Mouse (Mus musculus): ENCODE measurements at regions not wholly inside any gene's neighbourhood (a gene's known extent, or its start where the extent isn't known, plus 50 kb on each side); places are given as distances from the start of the nearest gene placed in this dataset.
A peak's percentile ranks its signal among the peaks of the same experiment; 100 is the strongest.

GRCm38 (mm10) chr2:54033277-54033676, 52.1 kb downstream of the Rprm start:
- DNase-seq (ENCODE audit: low read depth, low spot score) = peak; percentile 30

- no peak for DNase-seq (ENCODE audit: low read depth, low spot score)
Observed at GRCm38 (mm10) chr2:54028851-54029250, 56.5 kb downstream of the Rprm start.

GRCm38 (mm10) chr2:54022708-54023107, 62.6 kb downstream of the Rprm start:
- DNase-seq (ENCODE audit: low read depth, low spot score) = no peak

GRCm38 (mm10) chr2:53990157-53990556, 95.2 kb downstream of the Rprm start:
- no peak for DNase-seq (ENCODE audit: low read depth, low spot score)

GRCm38 (mm10) chr2:53975707-53976106, 109.6 kb downstream of the Rprm start:
- no peak for DNase-seq (ENCODE audit: low read depth, low spot score)

GRCm38 (mm10) chr2:53960499-53960898, 124.9 kb downstream of the Rprm start:
- no peak for DNase-seq (ENCODE audit: low read depth, low spot score)

- no peak for DNase-seq (ENCODE audit: low read depth, low spot score)
Observed at GRCm38 (mm10) chr2:53948237-53948636, 137.1 kb downstream of the Rprm start.

GRCm38 (mm10) chr2:53947534-53947933, 137.8 kb downstream of the Rprm start:
- no peak for DNase-seq (ENCODE audit: low read depth, low spot score)

- DNase-seq (ENCODE audit: low read depth, low spot score) = no peak
Observed at GRCm38 (mm10) chr2:53911857-53912256, 173.5 kb downstream of the Rprm start.

Data from skeletal muscle tissue, adult 2 months (tissue).